27 mouse cellular contexts compared by ENCODE assay signal in the genomic region with DNA sequence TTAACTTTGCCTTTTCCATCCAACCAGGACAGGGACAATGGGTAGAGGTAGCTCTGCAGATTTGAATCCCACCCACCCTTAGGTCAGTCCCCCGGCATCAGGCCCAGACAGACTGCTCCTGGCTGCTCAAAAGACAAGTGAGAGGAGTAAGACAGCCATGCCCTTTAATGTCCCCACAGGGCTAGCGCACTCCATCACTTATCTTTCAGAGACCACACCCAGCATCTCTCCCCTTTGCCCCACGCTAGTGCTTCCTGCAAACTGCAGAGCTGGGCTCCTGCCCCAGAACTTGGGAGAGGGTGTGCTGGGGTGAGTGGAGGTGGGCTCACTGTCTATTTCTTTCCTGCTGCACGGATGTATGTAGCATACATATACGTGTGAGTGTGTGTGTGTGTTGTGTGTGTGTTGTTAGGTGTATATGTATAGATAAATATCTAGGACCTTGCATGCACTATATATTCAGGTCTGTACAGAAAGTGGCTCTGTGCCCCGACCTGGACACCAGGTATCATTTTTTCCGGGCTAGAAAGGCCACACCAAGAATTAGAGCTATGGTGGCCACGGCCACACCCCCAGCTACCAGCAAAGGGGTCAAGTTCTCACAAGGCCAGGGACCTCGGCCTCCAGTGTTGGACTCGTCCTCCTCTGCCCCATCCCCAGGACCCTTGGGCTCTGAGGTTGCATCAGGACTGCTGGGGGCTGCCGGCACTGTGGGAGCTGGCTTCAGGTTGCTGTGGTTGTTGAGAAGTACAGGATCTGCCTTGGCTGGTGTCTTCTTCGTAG. TPM values are rescaled to one million over a fixed set of nuclear protein-coding genes. Genes with fewer than 3 reads are reported as not detected.
A peak's percentile ranks its signal among the peaks of the same experiment; 100 is the strongest.
DNase-seq lines count a peak whose midpoint lies in the region; ATAC-seq and TF ChIP-seq lines count a peak whose summit lies in the region.
"Had no signal": no experiment of that assay in that cellular context is flagged by ENCODE, and none has a peak within 500 bp of the region (broad histone marks: within the 10 kb centered on the region; RNA-seq: fewer than 3 reads in every experiment).

No protein-coding gene starts in this region.

- H3K4me2 ChIP-seq in hindbrain, embryonic 13.5 days: no peak overlapping the region
- no peak overlapping the region for H3K4me2 ChIP-seq in hindbrain, postnatal 0 days (ENCODE audit: low read depth, low read length)
- H3K4me2 ChIP-seq: embryonic facial prominence, embryonic 13.5 days; heart, embryonic 12.5 days; heart, embryonic 15.5 days; intestine, embryonic 15.5 days had no signal

- H3K4me3 ChIP-seq in hindbrain, embryonic 13.5 days: no peak overlapping the region
- no peak overlapping the region for H3K4me3 ChIP-seq in hindbrain, postnatal 0 days (ENCODE audit: low read length)
- no peak overlapping the region for H3K4me3 ChIP-seq in forebrain, embryonic 10.5 days
- H3K4me3 ChIP-seq: embryonic facial prominence, embryonic 10.5 days; embryonic facial prominence, embryonic 13.5 days; gastrocnemius, adult 2 months; heart, embryonic 12.5 days; heart, embryonic 15.5 days; hindbrain, embryonic 15.5 days; intestine, embryonic 15.5 days had no signal

- WGBS in hindbrain, embryonic 13.5 days: 90% methylated on average over 12 of the region's 12 CpGs
- WGBS in hindbrain, postnatal 0 days: 87% methylated on average over 12 of the region's 12 CpGs
- WGBS in forebrain, embryonic 10.5 days: 89% methylated on average over 12 of the region's 12 CpGs

- H3K36me3 ChIP-seq in hindbrain, embryonic 13.5 days: peaks cover 38% of the 10 kb centered on the region
- peaks cover 14% of the 10 kb centered on the region; the same call in 1 of the 2 replicates for H3K36me3 ChIP-seq in hindbrain, postnatal 0 days (ENCODE audit: insufficient read depth, low read length)
- peaks cover 19% of the 10 kb centered on the region for H3K36me3 ChIP-seq in forebrain, embryonic 10.5 days (replicated peaks)
- H3K36me3 ChIP-seq: heart, embryonic 15.5 days had no signal

- no peak for ATAC-seq in hindbrain, embryonic 13.5 days (ENCODE audit: low FRiP score)
- ATAC-seq in hindbrain, postnatal 0 days: no peak
- ATAC-seq in erythroblast, adult 5-6 weeks (replicated peaks; ENCODE audit: low FRiP score, poor library complexity, severe bottlenecking): 0 out of 2 replicates have a peak, but pooled peaks have one; percentile 7
- ATAC-seq: forebrain, embryonic 14.5 days; forebrain, postnatal 0 days; intestine, embryonic 15.5 days; Patski had no signal

- DNase-seq in cerebellum, adult 11-12 months: peak; percentile 51
- DNase-seq in cerebellum, adult 9-10 months: no peak
- DNase-seq in hindbrain, postnatal 0 days (ENCODE audit: low spot score): no peak
- DNase-seq in forebrain, embryonic 10.5 days (ENCODE audit: extremely low spot score, low spot score): no peak
- no peak for DNase-seq in kidney, adult 18-20 months
- DNase-seq: adrenal gland, postnatal 10 days; adrenal gland, postnatal 36 days; cerebellum, adult 8-10 months; embryo, embryonic 11 days; forebrain, postnatal 0 days; gastrocnemius, adult 2 months; gastrocnemius, postnatal 14 days; heart, adult 18-20 months; heart, postnatal 10 days; heart, postnatal 4 days had no signal

- no peaks in the 10 kb centered on the region for H3K27me3 ChIP-seq in hindbrain, embryonic 13.5 days
- H3K27me3 ChIP-seq in hindbrain, postnatal 0 days (ENCODE audit: insufficient read depth, low read length): no peaks in the 10 kb centered on the region
- H3K27me3 ChIP-seq in forebrain, embryonic 10.5 days (ENCODE audit: poor library complexity, severe bottlenecking): peaks cover 8% of the 10 kb centered on the region
- H3K27me3 ChIP-seq: embryonic facial prominence, embryonic 13.5 days; heart, embryonic 12.5 days; heart, embryonic 15.5 days; hindbrain, embryonic 15.5 days; intestine, embryonic 15.5 days; Patski had no signal

- H3K9me3 ChIP-seq in hindbrain, embryonic 13.5 days: no peaks in the 10 kb centered on the region
- H3K9me3 ChIP-seq in hindbrain, postnatal 0 days (ENCODE audit: low read length): no peaks in the 10 kb centered on the region
- H3K9me3 ChIP-seq in forebrain, embryonic 10.5 days: no peaks in the 10 kb centered on the region
- H3K9me3 ChIP-seq: embryonic facial prominence, embryonic 10.5 days; embryonic facial prominence, embryonic 13.5 days; G1E; heart, embryonic 12.5 days; heart, embryonic 15.5 days; hindbrain, embryonic 15.5 days; intestine, embryonic 15.5 days had no signal

- H3K27ac ChIP-seq in hindbrain, embryonic 13.5 days: no peak overlapping the region
- no peak overlapping the region for H3K27ac ChIP-seq in hindbrain, postnatal 0 days
- H3K27ac ChIP-seq in forebrain, embryonic 10.5 days: no peak overlapping the region
- H3K27ac ChIP-seq: embryonic facial prominence, embryonic 10.5 days; embryonic facial prominence, embryonic 13.5 days; gastrocnemius, adult 2 months; heart, embryonic 15.5 days; hindbrain, embryonic 15.5 days; intestine, embryonic 15.5 days had no signal

- peaks cover 28% of the 10 kb centered on the region for H3K4me1 ChIP-seq in hindbrain, embryonic 13.5 days (replicated peaks)
- H3K4me1 ChIP-seq in hindbrain, postnatal 0 days (ENCODE audit: insufficient read depth, low read length): no peaks in the 10 kb centered on the region
- peaks cover 30% of the 10 kb centered on the region for H3K4me1 ChIP-seq in forebrain, embryonic 10.5 days

- no peak for TF ChIP-seq CTCF in hindbrain, postnatal 0 days (IDR thresholded peaks at IDR 0.05; ENCODE audit: low read depth)

- peak overlapping the region; percentile 39; the same call in 1 of the 2 replicates for H3K9ac ChIP-seq in hindbrain, embryonic 13.5 days
- H3K9ac ChIP-seq in hindbrain, postnatal 0 days (replicated peaks; ENCODE audit: low read length): no peak overlapping the region
- H3K9ac ChIP-seq: embryonic facial prominence, embryonic 13.5 days; forebrain, postnatal 0 days; heart, embryonic 12.5 days; heart, embryonic 15.5 days; intestine, embryonic 15.5 days had no signal

RNA-seq across cellular contexts. Expression of a gene that starts 2.2 kb away (rescaled TPM):
- polyA plus RNA-seq in hindbrain, embryonic 13.5 days (2015; fragmentation: Nextera tagmentation; extraction: Ambion mirVana): 68.3 and 73.4 TPM in 2 replicates
- 208 and 246 TPM in 2 replicates for total RNA-seq in hindbrain, postnatal 0 days (2014; rRNA removed)
- 219 and 255 TPM in 2 replicates for polyA plus RNA-seq in hindbrain, postnatal 0 days (2015; fragmentation: Nextera tagmentation; extraction: Ambion mirVana)
- total RNA-seq in erythroblast, adult 5-6 weeks (2015; ENCODE audit: low replicate concordance): not detected in 2 replicates
- total RNA-seq in erythroblast, adult 5-6 weeks (2017; ENCODE audit: low replicate concordance): not detected in 2 replicates
- polyA plus RNA-seq in forebrain, embryonic 10.5 days (2016; fragmentation: Nextera tagmentation; extraction: Ambion mirVana): 7.7 and 8.7 TPM in 2 replicates
- total RNA-seq: common myeloid progenitor, adult 5-6 weeks; G1E had no signal
- polyA plus RNA-seq: G1E had no signal

RNA-seq across cellular contexts. Expression of a gene that starts 10.6 kb away (rescaled TPM):
- 71.3 and 76.3 TPM in 2 replicates for polyA plus RNA-seq in hindbrain, embryonic 13.5 days (2015; fragmentation: Nextera tagmentation; extraction: Ambion mirVana)
- total RNA-seq in hindbrain, postnatal 0 days (2014; rRNA removed): 126 and 138 TPM in 2 replicates
- polyA plus RNA-seq in hindbrain, postnatal 0 days (2015; fragmentation: Nextera tagmentation; extraction: Ambion mirVana): 79.9 and 87.3 TPM in 2 replicates
- total RNA-seq in erythroblast, adult 5-6 weeks (2015; ENCODE audit: low replicate concordance): 8.2 and 11.7 TPM in 2 replicates
- total RNA-seq in erythroblast, adult 5-6 weeks (2017; ENCODE audit: low replicate concordance): 3.2 and 10.0 TPM in 2 replicates
- polyA plus RNA-seq in forebrain, embryonic 10.5 days (2016; fragmentation: Nextera tagmentation; extraction: Ambion mirVana): 46.8 and 49.6 TPM in 2 replicates

RNA-seq across cellular contexts. Expression of a gene that starts 13.2 kb away (rescaled TPM):
- polyA plus RNA-seq in hindbrain, embryonic 13.5 days (2015; fragmentation: Nextera tagmentation; extraction: Ambion mirVana): 57.4 and 58.5 TPM in 2 replicates
- 61.2 and 74.4 TPM in 2 replicates for total RNA-seq in hindbrain, postnatal 0 days (2014; rRNA removed)
- 46.9 and 49.4 TPM in 2 replicates for polyA plus RNA-seq in hindbrain, postnatal 0 days (2015; fragmentation: Nextera tagmentation; extraction: Ambion mirVana)
- 6.3 and 9.2 TPM in 2 replicates for total RNA-seq in erythroblast, adult 5-6 weeks (2015; ENCODE audit: low replicate concordance)
- total RNA-seq in erythroblast, adult 5-6 weeks (2017; ENCODE audit: low replicate concordance): 4.9 and 6.0 TPM in 2 replicates
- polyA plus RNA-seq in forebrain, embryonic 10.5 days (2016; fragmentation: Nextera tagmentation; extraction: Ambion mirVana): 43.2 and 44.7 TPM in 2 replicates

RNA-seq across cellular contexts. Expression of a gene that starts 16.7 kb away (rescaled TPM):
- polyA plus RNA-seq in hindbrain, embryonic 13.5 days (2015; fragmentation: Nextera tagmentation; extraction: Ambion mirVana): 4.9 and 5.7 TPM in 2 replicates
- total RNA-seq in hindbrain, postnatal 0 days (2014; rRNA removed): 3.6 and 4.6 TPM in 2 replicates
- 2.4 and 2.5 TPM in 2 replicates for polyA plus RNA-seq in hindbrain, postnatal 0 days (2015; fragmentation: Nextera tagmentation; extraction: Ambion mirVana)
- total RNA-seq in erythroblast, adult 5-6 weeks (2015; ENCODE audit: low replicate concordance): 12.7 and 17.9 TPM in 2 replicates
- total RNA-seq in erythroblast, adult 5-6 weeks (2017; ENCODE audit: low replicate concordance): 7.3 and 9.8 TPM in 2 replicates
- polyA plus RNA-seq in forebrain, embryonic 10.5 days (2016; fragmentation: Nextera tagmentation; extraction: Ambion mirVana): 24.9 and 26.4 TPM in 2 replicates

RNA-seq across cellular contexts. Expression of a gene that starts 20.0 kb away (rescaled TPM):
- polyA plus RNA-seq in hindbrain, embryonic 13.5 days (2015; fragmentation: Nextera tagmentation; extraction: Ambion mirVana): 771 and 809 TPM in 2 replicates
- 179 and 249 TPM in 2 replicates for total RNA-seq in hindbrain, postnatal 0 days (2014; rRNA removed)
- 839 and 863 TPM in 2 replicates for polyA plus RNA-seq in hindbrain, postnatal 0 days (2015; fragmentation: Nextera tagmentation; extraction: Ambion mirVana)
- total RNA-seq in erythroblast, adult 5-6 weeks (2015; ENCODE audit: low replicate concordance): 661 and 730 TPM in 2 replicates
- total RNA-seq in erythroblast, adult 5-6 weeks (2017; ENCODE audit: low replicate concordance): 791 and 1,714 TPM in 2 replicates
- polyA plus RNA-seq in forebrain, embryonic 10.5 days (2016; fragmentation: Nextera tagmentation; extraction: Ambion mirVana): 1,198 and 1,216 TPM in 2 replicates
